Mouse (Mus musculus): ENCODE results near the gene Lce1b.

DNA sequence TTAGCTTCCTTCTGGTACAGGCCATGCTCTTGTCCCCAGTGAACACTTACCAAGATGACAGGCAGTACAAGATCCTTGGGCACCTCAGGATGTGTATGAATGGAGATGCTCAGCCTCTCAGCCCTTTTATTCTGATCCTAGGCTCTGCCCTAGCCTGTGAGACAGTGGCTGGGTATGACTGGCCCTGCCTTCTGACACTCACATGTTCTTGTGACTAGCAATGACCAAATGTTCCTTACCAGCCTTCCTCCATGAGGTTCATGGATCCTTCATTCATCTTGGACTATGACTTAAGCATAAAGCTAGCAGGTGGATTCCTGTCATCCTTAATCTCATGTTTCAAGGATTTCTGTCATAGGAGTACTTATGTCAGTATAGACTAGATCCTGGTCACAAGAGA is 13.5 kb upstream of the Lce1b start, which contains the start of gene Lce1a2:
- TF ChIP-seq CTCF (IDR thresholded peaks at IDR 0.05; ENCODE audit: borderline replicate concordance, insufficient read depth, low read depth, low read length) (no peak), POLR2A (IDR thresholded peaks at IDR 0.05; ENCODE audit: borderline replicate concordance, insufficient read depth, low read length) (no peak)

Measured in cerebellum, adult 2 months (tissue).